Mouse (Mus musculus) layer of hippocampus, postnatal 25 days (tissue): ENCODE data around the gene Ubap2l. TPM values are rescaled to one million over a fixed set of nuclear protein-coding genes. Genes with fewer than 3 reads are reported as not detected.

Experiments
- DNase-seq, 2 experiments: peaks; one replicate each; pipeline ENCODE4 v3.0.0; 2022; ENCODE audit warnings: mixed read lengths in 2 of 2, low spot score in 1 of 2; ENCODE audit errors: extremely low spot score in 1 of 2
- microRNA-seq, 2 experiments: library from miRNA; unstranded; fragments of <30 nt; microRNA quantifications; one replicate each; pipeline ENCODE4 v1.2.0; 2021
- total RNA-seq, 2 experiments: library from RNA; stranded (reverse); gene quantifications; 2 replicates each; pipeline ENCODE4 v1.2.3; 2021

Ubap2l gene
- total RNA-seq, 2 experiments from 2014 or later = 144 to 181 TPM

DNA sequence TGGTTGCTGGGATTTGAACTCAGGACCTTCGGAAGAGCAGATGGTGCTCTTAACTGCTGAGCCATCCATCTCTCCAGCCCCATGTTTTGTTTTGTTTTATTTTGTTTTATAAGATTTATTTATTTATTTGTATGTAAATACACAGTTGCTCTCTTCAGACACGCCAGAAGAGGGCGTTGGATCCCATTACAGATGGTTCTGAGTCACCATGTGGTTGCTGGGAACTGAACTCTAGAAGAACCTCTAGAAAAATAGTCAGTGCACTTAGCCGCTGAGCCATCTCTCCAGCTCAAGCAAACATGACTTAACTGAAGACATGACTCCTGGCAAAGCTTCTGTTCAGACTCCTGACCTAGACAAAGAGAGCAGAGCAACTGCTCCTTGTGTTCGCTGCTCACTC, 70.0 kb downstream of the Ubap2l start:
- no peak for DNase-seq

DNA sequence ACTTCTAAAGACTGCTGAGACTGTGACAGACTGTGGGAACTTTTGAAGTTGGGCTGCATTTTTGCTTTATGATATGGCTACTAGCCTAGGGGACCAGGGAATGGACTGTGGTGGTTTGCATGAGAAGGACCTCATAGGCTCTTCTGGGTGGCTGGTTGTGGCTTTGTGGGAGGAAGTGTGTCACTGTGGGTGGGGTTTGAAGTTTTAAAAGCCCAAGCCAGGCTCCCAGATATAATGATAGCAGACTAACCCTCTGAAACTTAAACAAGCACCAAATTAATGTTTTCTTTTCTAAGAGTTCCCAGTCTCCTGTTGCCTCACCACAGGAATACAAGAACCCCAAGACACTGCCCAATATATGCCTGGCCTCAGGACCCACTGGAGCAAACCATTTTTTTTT, 75.6 kb downstream of the Ubap2l start:
- DNase-seq = no peak

DNA sequence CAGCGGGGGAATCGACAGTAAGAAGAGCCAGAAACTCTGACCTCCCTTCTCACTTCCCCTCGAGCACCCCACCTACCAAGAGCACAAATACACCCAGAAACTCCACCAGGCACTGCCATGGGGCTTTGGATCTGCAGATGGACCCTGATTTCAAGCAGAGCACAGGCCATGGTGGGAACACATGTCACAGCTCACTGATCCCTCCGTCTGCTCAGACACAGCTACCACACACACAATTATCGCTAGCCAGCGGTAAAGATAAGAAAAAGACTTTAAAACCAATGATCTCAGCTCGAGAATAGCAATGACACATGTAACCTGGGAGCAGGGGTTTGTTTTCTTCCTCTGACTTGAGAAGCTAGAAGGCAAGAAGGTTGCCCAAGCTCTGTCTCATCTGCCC, 83.9 kb downstream of the Ubap2l start:
- no peak for DNase-seq

DNA sequence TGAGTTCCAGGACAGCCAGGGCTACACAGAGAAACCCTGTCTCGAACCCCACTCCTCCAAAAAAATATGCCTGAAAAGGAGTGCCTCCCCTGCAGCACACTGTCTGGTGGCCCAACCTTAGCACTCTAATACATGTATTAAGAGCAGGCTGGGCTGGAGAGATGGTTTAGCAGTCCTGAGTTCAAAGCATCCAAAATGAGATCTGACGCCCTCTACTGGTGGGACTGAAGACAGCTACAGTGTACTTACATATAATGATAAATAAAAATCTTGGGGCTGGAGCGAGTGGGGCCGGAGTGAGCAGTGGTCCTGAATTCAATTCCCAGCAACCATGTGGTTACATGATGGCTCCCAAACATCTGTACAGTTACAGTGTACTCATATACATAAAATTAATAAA, 85.5 kb downstream of the Ubap2l start:
- DNase-seq = no peak

DNA sequence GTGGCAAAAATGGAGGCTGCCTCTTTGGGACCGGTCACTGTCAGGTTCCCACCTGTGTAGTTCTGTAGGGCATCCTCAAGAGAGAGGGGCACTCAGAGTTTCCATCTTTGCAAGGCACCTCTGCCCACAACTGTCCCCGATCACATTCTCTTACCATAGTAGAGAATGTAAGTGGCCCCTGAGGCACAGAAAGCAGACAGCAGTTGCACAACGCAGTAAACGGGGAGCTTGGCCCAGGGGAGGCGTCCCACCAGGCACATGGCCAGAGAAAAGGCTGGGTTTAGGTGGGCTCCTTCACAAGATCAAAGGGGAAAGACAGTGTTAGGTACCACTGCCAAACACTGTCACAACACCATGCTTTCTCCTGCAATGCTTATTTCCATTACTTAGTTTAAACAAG, 86.5 kb downstream of the Ubap2l start:
- DNase-seq = no peak

DNA sequence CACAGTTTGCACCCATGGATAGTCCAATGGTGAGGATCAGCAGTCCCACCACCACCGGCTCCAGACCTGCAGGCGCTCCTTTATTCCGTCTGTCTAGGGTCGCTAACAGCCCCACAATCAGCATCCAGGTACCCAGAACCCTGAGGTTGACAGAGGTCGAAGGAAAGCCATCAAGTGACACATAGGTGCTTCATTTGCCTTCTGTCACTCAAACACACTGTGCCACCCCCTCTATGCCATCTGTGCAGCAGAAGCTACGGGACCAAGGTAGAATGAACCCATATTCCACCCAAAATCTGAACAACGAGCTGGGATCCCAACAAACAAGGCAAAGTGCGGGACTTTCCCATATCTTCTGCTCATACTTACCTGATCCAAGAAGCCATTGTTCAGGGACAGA, 86.9 kb downstream of the Ubap2l start:
- no peak for DNase-seq

DNA sequence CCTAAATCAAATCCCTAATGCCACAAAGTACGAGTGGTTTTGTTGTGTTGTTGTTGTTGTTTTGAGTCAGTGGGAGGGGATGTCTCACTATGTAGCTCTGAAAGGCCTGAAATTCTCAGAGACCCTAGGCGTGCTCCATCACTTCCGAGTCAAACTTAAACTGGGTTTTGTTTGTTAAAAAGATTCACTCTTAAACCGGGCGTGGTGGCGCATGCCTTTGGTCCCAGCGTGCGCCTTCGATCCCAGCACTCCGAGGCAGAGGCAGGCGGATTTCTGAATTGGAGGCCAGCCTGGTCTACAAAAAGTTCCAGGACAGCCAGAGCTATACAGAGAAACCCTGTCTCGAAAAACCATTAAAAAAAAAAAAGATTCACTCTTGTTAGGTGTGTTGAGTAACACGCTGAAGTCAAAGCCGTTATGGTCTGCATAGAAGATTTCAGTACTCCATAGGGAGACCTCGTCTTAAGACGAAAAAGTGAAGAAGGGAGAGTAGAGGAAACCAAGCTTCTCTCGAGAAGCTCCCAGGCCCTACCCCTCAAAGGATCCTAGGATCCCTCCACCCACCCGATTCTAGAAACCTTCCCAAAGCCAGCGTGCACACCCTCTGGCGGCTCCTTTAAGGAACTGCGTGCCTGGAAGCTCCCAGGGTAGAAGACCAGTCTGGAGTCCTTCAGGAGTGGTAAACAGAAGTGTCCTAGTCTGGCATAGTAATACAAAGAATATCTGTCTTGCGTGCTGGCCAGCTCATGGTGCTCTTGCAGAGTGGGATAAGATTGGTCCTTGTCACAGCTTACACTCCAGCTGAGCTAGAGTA, 88.3 kb downstream of the Ubap2l start:
- peak in 1 of 2 experiments; percentile 51 for DNase-seq

DNA sequence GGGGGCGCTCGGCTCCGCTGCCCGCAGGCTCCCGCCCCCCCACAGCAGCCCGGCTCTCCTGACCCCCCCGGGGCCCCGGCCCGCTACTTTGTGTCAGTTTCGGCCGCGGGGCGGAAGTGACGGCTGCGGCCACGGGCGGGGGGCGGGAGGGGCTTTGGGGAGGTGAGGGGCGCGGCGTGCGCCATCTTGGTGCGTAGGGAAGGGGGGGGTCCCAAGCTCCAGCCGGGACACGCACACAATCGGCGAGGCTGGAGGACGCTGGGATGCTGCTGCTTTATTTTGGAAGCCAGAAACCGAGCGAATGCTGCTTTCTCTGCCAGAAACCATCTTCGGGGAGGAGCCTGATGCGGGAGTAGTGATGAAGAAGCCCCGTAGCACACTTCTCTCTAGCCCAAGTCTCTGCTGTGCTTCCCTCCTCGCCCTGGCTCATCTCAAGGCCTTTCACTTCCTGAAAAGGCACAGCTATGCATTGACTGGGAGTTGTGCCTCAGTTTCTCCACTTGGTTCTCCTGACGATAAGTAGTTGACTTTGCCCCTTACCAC, 89.1 kb downstream of the Ubap2l start, which contains the start of gene Atp8b2:
TSS of gene Atp8b2 (minus strand) at position 288 of the 543 bp plus-strand sequence.
- DNase-seq = peak; percentile 52

DNA sequence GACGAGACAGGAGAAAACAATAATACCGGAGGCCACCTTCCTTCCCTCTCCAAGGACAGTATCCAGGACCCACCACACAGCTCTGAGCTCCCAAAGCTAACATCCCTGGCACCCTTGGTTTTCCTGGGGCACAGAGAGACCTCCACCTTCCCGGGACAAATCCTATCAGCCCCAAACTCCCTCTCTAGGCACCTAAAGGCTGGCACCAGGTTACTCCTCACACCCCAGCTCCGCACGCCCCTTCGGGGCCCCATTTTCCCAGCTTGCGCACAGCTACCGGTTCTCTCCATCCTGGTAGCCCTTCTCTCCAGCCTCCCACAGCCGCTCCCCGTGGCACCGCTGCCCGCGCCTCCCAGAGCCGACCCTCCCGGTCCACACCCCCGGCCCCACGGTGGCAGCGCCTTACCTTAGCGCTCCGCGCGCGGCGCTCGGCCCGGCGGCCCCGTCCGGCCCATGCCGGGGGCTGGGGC, 89.6 kb downstream of the Ubap2l start:
- peak in 1 of 2 experiments; percentile 43 for DNase-seq

DNA sequence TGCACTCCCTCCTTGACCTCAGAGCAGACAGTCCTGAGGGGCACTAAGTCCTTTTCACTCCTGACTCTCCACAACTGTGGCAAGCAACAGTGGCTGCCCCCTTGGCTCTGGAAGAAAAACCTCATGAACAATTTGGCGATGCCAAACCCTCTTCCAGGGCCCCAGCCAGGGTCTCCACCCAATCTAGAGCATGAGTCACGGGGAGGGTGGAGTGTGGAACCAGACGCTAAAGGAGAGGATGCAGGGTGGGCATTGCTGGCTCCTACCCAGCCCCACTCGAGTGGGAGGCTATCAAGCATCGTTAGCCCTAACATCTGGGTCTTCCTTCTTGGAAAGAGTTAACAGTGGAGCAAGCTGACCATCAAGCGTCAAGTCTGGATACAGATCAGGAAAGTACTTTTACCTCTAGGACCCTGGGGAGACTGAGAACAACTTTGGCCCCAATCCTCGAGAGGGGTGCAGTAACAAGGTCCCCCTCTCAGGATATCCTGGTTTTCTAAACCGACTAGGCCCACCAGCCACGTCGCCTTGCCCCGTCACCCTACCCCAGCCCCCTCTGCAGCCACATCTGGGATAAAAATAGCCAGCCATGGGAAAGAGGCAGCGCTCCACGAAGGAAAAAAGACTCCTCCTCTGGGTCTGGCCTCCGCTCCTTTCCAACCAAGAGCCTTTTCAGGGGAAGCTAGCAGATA, 90.2 kb downstream of the Ubap2l start:
- no peak for DNase-seq

DNA sequence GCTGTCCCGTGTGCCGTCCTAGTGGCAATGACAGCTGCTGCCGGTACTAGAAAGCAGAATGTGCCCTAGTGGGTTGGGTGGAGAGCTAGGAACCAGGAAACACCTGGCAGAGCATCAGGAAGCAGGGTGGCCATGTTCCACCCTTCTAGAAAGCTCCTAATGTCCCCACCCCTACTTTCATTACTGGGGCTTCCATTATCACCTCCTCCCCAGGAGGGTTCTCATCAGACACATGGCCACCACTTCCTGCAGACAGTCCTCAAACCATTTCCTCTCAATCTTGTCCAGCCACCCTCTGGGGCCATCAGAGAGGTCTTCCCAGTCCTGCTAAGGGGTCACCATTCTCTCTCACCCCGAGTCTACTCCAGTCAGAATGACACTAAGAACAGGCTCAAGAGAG, 91.0 kb downstream of the Ubap2l start:
- DNase-seq = no peak

DNA sequence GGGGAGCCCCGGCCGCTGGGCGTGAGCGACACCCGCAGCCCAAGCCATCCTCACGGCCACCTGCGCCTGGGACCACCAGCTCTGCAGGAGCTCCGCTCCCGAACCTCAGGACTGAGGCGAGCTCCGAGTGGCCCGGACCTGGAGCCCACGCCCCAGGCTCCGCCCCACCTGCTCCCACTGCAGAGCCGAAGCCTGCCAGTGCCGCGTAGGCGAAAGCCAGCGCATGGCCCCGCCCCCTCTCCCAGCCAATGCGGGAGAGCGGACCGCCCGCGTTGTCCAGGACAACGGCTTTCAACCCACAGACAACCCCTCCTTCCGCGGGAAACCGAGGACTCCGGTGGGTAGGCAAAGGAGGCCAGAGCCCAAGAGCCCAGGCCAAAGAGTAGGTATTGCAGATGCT, 92.0 kb downstream of the Ubap2l start:
- DNase-seq = peak; percentile 85 to 88

DNA sequence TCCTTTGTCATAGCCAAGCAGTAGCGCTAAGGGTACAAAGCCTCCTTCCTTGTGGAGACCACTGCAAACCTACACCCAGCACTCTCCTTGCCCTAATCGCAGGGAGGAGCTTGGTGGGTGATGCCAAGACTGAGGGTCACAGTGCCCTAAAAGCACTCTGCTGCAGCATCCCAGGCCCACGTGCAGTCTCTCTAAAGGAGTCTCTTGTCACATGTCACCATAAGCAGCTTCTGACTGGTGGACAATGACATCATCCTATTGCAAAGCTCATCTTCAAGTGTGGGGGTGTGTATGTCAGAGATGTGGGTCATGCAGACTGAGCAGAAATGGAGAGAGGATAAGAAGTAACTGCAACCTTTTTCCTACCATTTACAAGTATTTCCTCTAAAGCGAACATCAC, 93.0 kb downstream of the Ubap2l start:
- no peak for DNase-seq

DNA sequence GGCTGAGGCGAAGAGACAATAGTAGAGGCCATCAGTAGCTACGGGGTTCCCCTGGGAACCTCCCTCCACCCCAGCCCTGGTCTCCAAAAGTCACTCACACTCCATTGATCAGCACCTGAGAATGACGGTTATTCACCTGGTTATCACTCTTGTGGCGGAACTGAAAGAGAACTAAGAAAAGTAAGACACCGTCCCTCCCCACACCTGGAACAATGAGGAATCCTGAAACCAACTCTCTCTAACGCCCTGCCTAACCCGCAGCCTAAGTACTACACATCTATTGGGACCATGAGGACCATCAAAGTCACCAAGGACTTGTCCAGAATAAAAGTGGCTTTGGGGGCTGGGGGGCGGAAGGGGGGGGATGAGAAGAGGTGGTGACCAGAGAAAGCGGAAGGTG, 94.5 kb downstream of the Ubap2l start:
- DNase-seq = no peak

DNA sequence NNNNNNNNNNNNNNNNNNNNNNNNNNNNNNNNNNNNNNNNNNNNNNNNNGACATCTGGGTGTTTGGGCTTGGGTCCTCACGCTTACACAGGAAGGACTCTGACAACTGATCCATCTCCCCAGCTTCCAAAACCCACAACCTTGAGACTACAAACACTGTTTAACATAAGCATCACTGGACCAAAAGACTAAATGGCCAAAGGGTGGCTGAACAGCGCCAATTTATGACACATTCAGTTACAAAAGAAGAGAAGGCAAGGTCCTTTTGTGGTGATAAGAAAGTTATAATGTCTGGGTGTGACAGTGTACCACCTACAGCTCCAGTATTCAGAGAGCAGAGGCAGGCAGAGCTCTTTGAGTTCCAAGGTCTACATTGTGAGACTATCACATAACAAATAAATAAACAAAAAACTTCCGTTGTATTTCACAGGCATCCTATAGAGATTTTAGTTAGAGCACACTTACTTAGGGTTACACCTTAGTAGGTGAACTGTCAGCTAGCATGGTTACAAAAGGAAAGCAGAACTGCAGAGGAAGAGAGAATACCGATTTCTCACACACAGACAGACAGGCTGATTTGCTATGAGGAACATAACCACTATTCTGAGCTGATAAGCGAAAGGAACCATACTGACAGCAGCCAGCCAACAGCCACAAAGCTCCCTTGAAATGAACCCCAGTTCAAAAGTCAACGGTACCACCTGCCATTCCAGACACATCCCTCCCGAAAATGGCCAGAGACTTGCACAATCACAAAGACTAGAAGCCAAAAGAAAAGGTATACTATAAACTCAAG, 96.1 kb downstream of the Ubap2l start:
- no peak for DNase-seq

DNA sequence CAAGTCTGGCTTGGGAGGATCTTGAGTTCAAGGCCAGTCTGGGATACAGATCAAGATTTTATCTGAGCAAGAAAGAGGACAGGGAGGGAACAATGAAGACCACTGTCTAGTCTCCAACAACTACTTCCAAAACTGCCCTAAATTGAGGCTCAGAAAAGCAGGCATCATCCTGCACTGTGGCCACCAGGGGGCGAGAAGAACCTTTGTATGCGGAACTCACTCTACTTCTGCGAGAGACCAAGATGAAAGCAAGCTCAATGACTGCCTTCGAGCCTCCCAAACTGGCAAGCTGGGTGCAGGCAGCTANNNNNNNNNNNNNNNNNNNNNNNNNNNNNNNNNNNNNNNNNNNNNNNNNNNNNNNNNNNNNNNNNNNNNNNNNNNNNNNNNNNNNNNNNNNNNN, 99.0 kb downstream of the Ubap2l start:
- peak; percentile 49 to 81 for DNase-seq

Small RNA genes lying within 50 kb of the gene (microRNA-seq; reads per million reads assigned to microRNA genes)
- gene Mir190b = 4.6 to 5.0 reads per million in 2 experiments
- gene Mir7669 = 1.1 to 2.2 reads per million in 2 experiments

Other genes with a start within 250 kb of the Ubap2l start
- gene She, start 221.3 kb downstream of the Ubap2l start, total RNA-seq = 1 to 10 TPM; 2.7 to 3.1 TPM
- 1 to 10 TPM; 4.9 to 5.6 TPM for gene Il6ra, start 139.4 kb downstream of the Ubap2l start, total RNA-seq
- gene Atp8b2, start 89.1 kb downstream of the Ubap2l start, total RNA-seq = 10 to 100 TPM; 68.9 to 96.3 TPM
- 10 to 100 TPM; 75.8 to 94.9 TPM for gene Hax1, start 53.8 kb downstream of the Ubap2l start, total RNA-seq
- 10 to 100 TPM; 88.7 to 91.7 TPM for gene 4933434E20Rik, start 992 bp downstream of the Ubap2l start, total RNA-seq
- 100 to 1,000 TPM; 164 to 185 TPM for gene Tpm3, start 20.0 kb upstream of the Ubap2l start, total RNA-seq
- gene Nup210l, start 51.5 kb upstream of the Ubap2l start, total RNA-seq = under 1 TPM; 0.42 to 0.59 TPM
- 100 to 1,000 TPM; 806 to 871 TPM for gene Rps27, start 161.0 kb upstream of the Ubap2l start, total RNA-seq
- 1 to 10 TPM; 7.5 to 8.9 TPM for gene Rab13, start 161.1 kb upstream of the Ubap2l start, total RNA-seq
- 10 to 100 TPM; 42.4 to 43.4 TPM for gene Jtb, start 179.0 kb upstream of the Ubap2l start, total RNA-seq
- not detected for gene Creb3l4, start 190.9 kb upstream of the Ubap2l start, total RNA-seq
- gene Slc39a1, start 195.5 kb upstream of the Ubap2l start, total RNA-seq = 10 to 100 TPM; 49.9 to 51.1 TPM
- gene Crtc2, start 201.5 kb upstream of the Ubap2l start, total RNA-seq = 10 to 100 TPM; 27.9 to 39.0 TPM
- 10 to 100 TPM; 31.6 to 34.1 TPM for gene Dennd4b, start 212.6 kb upstream of the Ubap2l start, total RNA-seq
- 100 to 1,000 TPM in 1 of 2 experiments, 10 to 100 TPM in 1; 90.0 to 112 TPM for gene Gatad2b, start 240.6 kb upstream of the Ubap2l start, total RNA-seq